Mouse (Mus musculus) limb, embryonic 14.5 days (tissue): Measurements from ENCODE around the gene Pram1. TPM values are rescaled to one million over a fixed set of nuclear protein-coding genes. Genes with fewer than 3 reads are reported as not detected.
A peak's percentile ranks its signal among the peaks of the same experiment; 100 is the strongest.

Source experiments
- ATAC-seq: fragments of 200-750 bp; cut with Nextera tagmentation; 2 replicates; pipeline ENCODE4 v1.8.0; 2017; ENCODE audit warnings: low read depth, moderate number of reproducible peaks, moderate TSS enrichment; ENCODE audit not compliant: low FRiP score
- DNase-seq: peaks from one replicate; pipeline ENCODE4 v3.0.0-alpha.2; 2015; ENCODE audit warnings: low spot score
- H3K27ac ChIP-seq: fragments of 300-500 bp; sonication (generic); replicated peaks from 2 replicates; pipeline ENCODE4 v1.5.1; 2014; ENCODE audit warnings: low read depth, mild to moderate bottlenecking, low read length, moderate library complexity, mixed read lengths
- H3K27me3 ChIP-seq: fragments of 300-500 bp; sonication (generic); 2 replicates; pipeline ENCODE4 v1.6.1; 2014; ENCODE audit warnings: low read length, mixed read lengths; ENCODE audit not compliant: control insufficient read depth, insufficient read depth
- H3K36me3 ChIP-seq: fragments of 300-500 bp; sonication (generic); 2 replicates; pipeline ENCODE4 v1.6.1; 2014; ENCODE audit warnings: mild to moderate bottlenecking, low read length, moderate library complexity, mixed read lengths; ENCODE audit not compliant: control insufficient read depth, insufficient read depth
- H3K4me1 ChIP-seq: fragments of 300-500 bp; sonication (generic); 2 replicates; pipeline ENCODE4 v1.6.1; 2014; ENCODE audit warnings: antibody characterized with exemption, low read length, mixed read lengths; ENCODE audit not compliant: control insufficient read depth, insufficient read depth
- H3K4me2 ChIP-seq: fragments of 300-500 bp; sonication (generic); replicated peaks from 2 replicates; pipeline ENCODE4 v1.6.1; 2014; ENCODE audit warnings: low read depth, mild to moderate bottlenecking, low read length, moderate library complexity; ENCODE audit not compliant: severe bottlenecking
- H3K4me3 ChIP-seq: fragments of 300-500 bp; sonication (generic); replicated peaks from 2 replicates; pipeline ENCODE4 v1.5.1; 2014; ENCODE audit warnings: low read length
- H3K9ac ChIP-seq: fragments of 300-500 bp; sonication (generic); 2 replicates; pipeline ENCODE4 v1.6.1; 2014; ENCODE audit warnings: mild to moderate bottlenecking, low read depth, low read length, moderate library complexity; ENCODE audit not compliant: severe bottlenecking
- H3K9me3 ChIP-seq: fragments of 300-500 bp; sonication (generic); 2 replicates; pipeline ENCODE4 v1.6.1; 2016; ENCODE audit warnings: low read length; ENCODE audit not compliant: control insufficient read depth
- POLR2A ChIP-seq: fragments of 200-500 bp; IDR thresholded peaks from 2 replicates; pipeline ENCODE4 v1.8.0; 2012; ENCODE audit warnings: inconsistent platforms, mild to moderate bottlenecking, moderate library complexity, borderline replicate concordance; ENCODE audit not compliant: insufficient read depth, insufficient read length; ENCODE audit errors: extremely low read depth
- WGBS: fragments of 180-500 bp; shearing (Covaris S2); extraction: QIAGEN DNeasy Blood & Tissue Kit; methylation state at CpG from one replicate; pipeline ENCODE4 v1.1.7; 2014; 5-methylcytosine and 5-hydroxymethylcytosine counted together
- polyA plus RNA-seq, 2 experiments: library from polyadenylated mRNA; depleted of rRNA in 1 of 2; stranded (reverse) in 1 of 2; unstranded in 1 of 2; fragments of >200 nt; fragmentation: Nextera tagmentation in 1 of 2; extraction: Ambion mirVana in 1 of 2; gene quantifications; 2 replicates each; pipeline versions ENCODE4 v1.2.1 to v1.2.3; 2012 to 2014

The Pram1 gene
- polyA plus RNA-seq, 2 experiments: 0.69 to 1.8 TPM

- DNase-seq (no peak), ATAC-seq (no peak)
- no peak overlapping the region for H3K4me3 ChIP-seq
- H3K4me1 ChIP-seq: no peaks in the 10 kb centered on the region
- H3K4me2 ChIP-seq: no peak overlapping the region
- WGBS: 90% methylated on average over 3 of the region's 3 CpGs
- no peak overlapping the region for H3K9ac ChIP-seq
- H3K27ac ChIP-seq: no peak overlapping the region
- peaks cover 39% of the 10 kb centered on the region for H3K36me3 ChIP-seq
- no peaks in the 10 kb centered on the region for H3K27me3 ChIP-seq
- H3K9me3 ChIP-seq: no peaks in the 10 kb centered on the region
- no peak for TF ChIP-seq POLR2A
These were observed 31.8 kb downstream of the Pram1 start for GRCm38 (mm10) chr17:33669681-33670080.

DNA sequence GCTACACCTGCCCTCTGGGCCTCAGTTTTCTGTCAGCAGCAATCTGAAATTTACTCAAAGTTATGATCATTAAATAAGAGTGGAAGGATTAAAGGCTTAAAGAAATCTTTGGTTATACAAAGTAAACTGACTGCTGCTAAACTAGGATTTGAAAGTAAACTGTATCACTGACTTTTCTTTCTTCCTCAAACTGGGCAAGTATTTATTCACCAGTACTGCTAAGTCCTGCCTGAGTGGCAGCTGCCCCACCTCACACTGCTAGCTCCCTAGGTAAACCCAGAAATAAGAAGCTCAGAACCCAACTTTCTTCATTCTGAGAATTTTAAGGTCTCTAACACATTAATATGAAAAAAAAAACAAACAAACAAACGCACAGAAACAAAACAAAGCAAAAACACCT lies 36.0 kb downstream of the Pram1 start:
- no peak for TF ChIP-seq POLR2A
- WGBS: 80% methylated on average over 1 of the region's 1 CpGs
- H3K9me3 ChIP-seq: no peaks in the 10 kb centered on the region
- H3K4me2 ChIP-seq: no peak overlapping the region
- ATAC-seq (no peak), DNase-seq (no peak)
- H3K9ac ChIP-seq: no peak overlapping the region
- H3K27ac ChIP-seq: no peak overlapping the region
- no peaks in the 10 kb centered on the region for H3K27me3 ChIP-seq
- peaks cover 28% of the 10 kb centered on the region for H3K36me3 ChIP-seq
- no peak overlapping the region for H3K4me3 ChIP-seq
- H3K4me1 ChIP-seq: 0 out of 2 replicates have a peak, but pooled peaks cover 12% of the 10 kb centered on the region

- ATAC-seq (no peak), DNase-seq (peak; percentile 71)
- Histone ChIP-seq H3K4me3 (no peak overlapping the region), H3K36me3 (peaks cover 28% of the 10 kb centered on the region), H3K9ac (no peak overlapping the region), H3K9me3 (no peaks in the 10 kb centered on the region), H3K4me1 (0 out of 2 replicates have a peak, but pooled peaks cover 12% of the 10 kb centered on the region), H3K27me3 (no peaks in the 10 kb centered on the region), H3K27ac (no peak overlapping the region), H3K4me2 (no peak overlapping the region)
- no peak for TF ChIP-seq POLR2A
These were observed 37.6 kb downstream of the Pram1 start for GRCm38 (mm10) chr17:33675452-33675851.

DNA sequence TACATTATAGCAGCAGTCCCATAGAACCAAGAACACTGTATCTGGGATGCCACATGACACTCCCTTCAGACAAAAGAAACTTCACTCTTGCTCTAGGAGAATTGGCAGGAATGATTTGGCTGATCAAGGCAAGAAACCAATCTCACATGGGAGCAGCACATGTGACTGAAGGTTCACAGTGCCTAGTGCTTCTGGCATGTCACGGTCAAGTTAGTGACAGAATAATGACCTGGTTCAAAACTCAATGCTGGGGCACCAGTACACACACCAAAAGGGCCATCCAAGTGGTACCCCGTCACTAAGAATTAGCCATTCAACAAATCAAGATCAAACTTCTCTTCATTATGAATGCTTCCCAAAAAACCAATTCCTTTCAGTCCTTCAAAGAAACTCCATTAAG lies 38.2 kb downstream of the Pram1 start:
- Histone ChIP-seq H3K4me3 (no peak overlapping the region), H3K27ac (no peak overlapping the region), H3K4me2 (no peak overlapping the region), H3K9ac (no peak overlapping the region), H3K36me3 (peaks cover 28% of the 10 kb centered on the region), H3K27me3 (no peaks in the 10 kb centered on the region), H3K9me3 (no peaks in the 10 kb centered on the region), H3K4me1 (peaks cover 16% of the 10 kb centered on the region; the same call in 1 of the 2 replicates)
- DNase-seq (no peak), ATAC-seq (no peak)
- WGBS: 90% methylated on average over 2 of the region's 2 CpGs
- TF ChIP-seq POLR2A: no peak

- no peak for TF ChIP-seq POLR2A
- ATAC-seq (no peak), DNase-seq (no peak)
- H3K27ac ChIP-seq: no peak overlapping the region
- H3K9me3 ChIP-seq: no peaks in the 10 kb centered on the region
- peaks cover 32% of the 10 kb centered on the region for H3K36me3 ChIP-seq
- H3K4me3 ChIP-seq: no peak overlapping the region
- no peak overlapping the region for H3K4me2 ChIP-seq
- peaks cover 37% of the 10 kb centered on the region for H3K4me1 ChIP-seq
- no peaks in the 10 kb centered on the region for H3K27me3 ChIP-seq
- no peak overlapping the region for H3K9ac ChIP-seq
These were observed 40.9 kb downstream of the Pram1 start for GRCm38 (mm10) chr17:33678771-33679170.

DNA sequence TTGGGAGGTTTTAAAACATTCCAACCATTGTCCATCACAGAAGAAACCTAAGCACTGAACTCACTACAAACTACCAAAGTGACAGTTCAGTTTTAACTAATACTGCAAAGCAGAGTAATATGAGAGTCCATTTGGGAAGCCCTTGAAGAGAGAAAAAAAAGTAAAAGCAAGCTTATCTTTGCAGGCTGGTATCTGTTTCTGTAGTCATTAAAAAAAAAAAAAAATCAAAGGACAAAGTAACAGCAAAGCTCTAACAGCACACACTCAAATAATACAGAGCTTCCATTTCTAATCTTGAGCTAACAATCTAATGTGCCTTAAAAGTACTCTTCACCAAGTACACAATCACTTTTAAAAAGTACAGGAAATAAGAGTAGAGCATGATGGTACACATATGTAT lies 43.9 kb downstream of the Pram1 start:
- peaks cover 17% of the 10 kb centered on the region for H3K36me3 ChIP-seq
- TF ChIP-seq POLR2A: no peak
- no peak for DNase-seq
- H3K4me3 ChIP-seq: no peak overlapping the region
- H3K9ac ChIP-seq: no peak overlapping the region
- H3K4me1 ChIP-seq: peaks cover 29% of the 10 kb centered on the region
- no peaks in the 10 kb centered on the region for H3K27me3 ChIP-seq
- ATAC-seq: no peak
- H3K27ac ChIP-seq: no peak overlapping the region
- H3K9me3 ChIP-seq: no peaks in the 10 kb centered on the region
- no peak overlapping the region; the same call in 1 of the 2 replicates for H3K4me2 ChIP-seq
